Mouse (Mus musculus): ENCODE measurements around the gene Mvp. TPM values are rescaled to one million over a fixed set of nuclear protein-coding genes. Genes with fewer than 3 reads are reported as not detected.

The Mvp gene
- polyA plus RNA-seq, 1 experiment, result 15.1 TPM

- peak overlapping the region; percentile 96 for H3K27ac ChIP-seq (ENCODE audit: control insufficient read depth, insufficient read depth, low read depth, low read length, poor library complexity)
- H3K4me1 ChIP-seq (ENCODE audit: control insufficient read depth, insufficient read depth, low read length), result peaks cover 5% of the 10 kb centered on the region; the same call in 1 of the 2 replicates
- TF ChIP-seq POLR2A (IDR thresholded peaks at IDR 0.05; ENCODE audit: borderline replicate concordance, control insufficient read depth, low read depth, low read length), result peak; percentile 82; the same call in 1 of the 2 replicates
- TF ChIP-seq CTCF (IDR thresholded peaks at IDR 0.05; ENCODE audit: control insufficient read depth, insufficient read depth, low read length), result no peak
- H3K4me3 ChIP-seq (replicated peaks; ENCODE audit: control insufficient read depth, low read depth, low read length), result peak overlapping the region; percentile 87
- under 1% methylated on average over 22 of the region's 22 CpGs for WGBS
Observed at GRCm38 (mm10) chr7:127016486-127016938, 2.1 kb upstream of the Mvp start.

GRCm38 (mm10) chr7:127016481-127016485 lies 1.9 kb upstream of the Mvp start, which contains the start of gene Pagr1b:
TSS of gene Pagr1b (minus strand) at chr7:127016484.
- H3K4me1 ChIP-seq (ENCODE audit: control insufficient read depth, insufficient read depth, low read length), result peaks cover 5% of the 10 kb centered on the region; the same call in 1 of the 2 replicates
- TF ChIP-seq POLR2A (IDR thresholded peaks at IDR 0.05; ENCODE audit: borderline replicate concordance, control insufficient read depth, low read depth, low read length) (no peak), CTCF (IDR thresholded peaks at IDR 0.05; ENCODE audit: control insufficient read depth, insufficient read depth, low read length) (no peak)
- H3K27ac ChIP-seq (ENCODE audit: control insufficient read depth, insufficient read depth, low read depth, low read length, poor library complexity), result peak within 1 kb of the TSS; percentile 96
- peak within 1 kb of the TSS; percentile 87 for H3K4me3 ChIP-seq (replicated peaks; ENCODE audit: control insufficient read depth, low read depth, low read length)

DNA sequence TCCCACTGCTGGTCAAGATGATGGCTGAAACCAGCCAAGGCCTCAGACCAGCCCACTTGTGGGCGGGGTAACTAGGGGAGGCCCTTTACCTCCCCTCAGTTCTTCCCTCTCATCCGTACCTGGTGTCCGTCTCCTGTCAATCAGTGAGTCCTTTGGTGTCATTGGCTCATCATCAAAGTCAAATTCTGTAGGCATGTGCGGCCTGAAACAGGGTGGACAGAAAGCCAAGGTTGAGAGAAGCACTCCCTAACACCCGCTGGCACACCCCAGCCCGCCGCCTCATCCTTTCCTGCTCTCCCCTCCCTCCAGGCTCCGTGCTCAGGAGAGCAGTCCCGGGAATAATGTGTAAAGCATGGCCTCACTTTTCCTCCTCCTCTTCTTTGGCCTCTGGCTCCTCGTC lies 1.7 kb upstream of the Mvp start:
- WGBS, result 5% methylated on average over 10 of the region's 10 CpGs
- Histone ChIP-seq H3K4me3 (replicated peaks; ENCODE audit: control insufficient read depth, low read depth, low read length) (peak overlapping the region; percentile 87), H3K27ac (ENCODE audit: control insufficient read depth, insufficient read depth, low read depth, low read length, poor library complexity) (peak overlapping the region; percentile 96), H3K4me1 (ENCODE audit: control insufficient read depth, insufficient read depth, low read length) (peaks cover 5% of the 10 kb centered on the region; the same call in 1 of the 2 replicates)
- TF ChIP-seq POLR2A (IDR thresholded peaks at IDR 0.05; ENCODE audit: borderline replicate concordance, control insufficient read depth, low read depth, low read length) (no peak), CTCF (IDR thresholded peaks at IDR 0.05; ENCODE audit: control insufficient read depth, insufficient read depth, low read length) (no peak)

- TF ChIP-seq POLR2A (IDR thresholded peaks at IDR 0.05; ENCODE audit: borderline replicate concordance, control insufficient read depth, low read depth, low read length) (no peak), CTCF (IDR thresholded peaks at IDR 0.05; ENCODE audit: control insufficient read depth, insufficient read depth, low read length) (no peak)
- H3K4me3 ChIP-seq (replicated peaks; ENCODE audit: control insufficient read depth, low read depth, low read length), result no peak overlapping the region
- 93% methylated on average over 12 of the region's 12 CpGs for WGBS
- no peak overlapping the region for H3K27ac ChIP-seq (ENCODE audit: control insufficient read depth, insufficient read depth, low read depth, low read length, poor library complexity)
- H3K4me1 ChIP-seq (ENCODE audit: control insufficient read depth, insufficient read depth, low read length), result peaks cover 3% of the 10 kb centered on the region; the same call in 1 of the 2 replicates
Observed at GRCm38 (mm10) chr7:127014993-127015392, 572 bp upstream of the Mvp start.

DNA sequence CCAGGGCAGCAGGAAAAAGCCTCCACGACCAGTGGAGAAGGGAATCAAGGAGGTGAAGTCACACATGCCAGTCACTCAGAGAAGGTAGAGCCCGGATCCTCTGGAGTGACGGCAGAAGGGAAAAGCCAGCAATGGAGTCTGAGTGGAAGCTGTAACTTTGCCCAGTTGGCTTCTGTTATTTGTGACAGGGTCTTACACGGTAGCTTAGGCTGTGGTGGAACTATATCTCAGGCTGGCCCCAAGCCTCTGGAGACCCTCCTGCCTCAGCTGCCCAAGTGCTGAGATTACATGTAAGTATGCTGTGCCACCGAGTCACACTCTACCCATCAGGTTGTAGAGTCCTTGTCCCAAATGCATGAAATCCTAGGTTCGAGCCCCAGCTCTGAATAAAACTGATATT lies 1.0 kb downstream of the Mvp start:
- Histone ChIP-seq H3K27ac (ENCODE audit: control insufficient read depth, insufficient read depth, low read depth, low read length, poor library complexity) (no peak overlapping the region), H3K4me3 (replicated peaks; ENCODE audit: control insufficient read depth, low read depth, low read length) (no peak overlapping the region), H3K4me1 (ENCODE audit: control insufficient read depth, insufficient read depth, low read length) (peaks cover 6% of the 10 kb centered on the region)
- 82% methylated on average over 6 of the region's 6 CpGs for WGBS
- no peak for TF ChIP-seq POLR2A (IDR thresholded peaks at IDR 0.05; ENCODE audit: borderline replicate concordance, control insufficient read depth, low read depth, low read length)
- TF ChIP-seq CTCF (IDR thresholded peaks at IDR 0.05; ENCODE audit: control insufficient read depth, insufficient read depth, low read length), result no peak

DNA sequence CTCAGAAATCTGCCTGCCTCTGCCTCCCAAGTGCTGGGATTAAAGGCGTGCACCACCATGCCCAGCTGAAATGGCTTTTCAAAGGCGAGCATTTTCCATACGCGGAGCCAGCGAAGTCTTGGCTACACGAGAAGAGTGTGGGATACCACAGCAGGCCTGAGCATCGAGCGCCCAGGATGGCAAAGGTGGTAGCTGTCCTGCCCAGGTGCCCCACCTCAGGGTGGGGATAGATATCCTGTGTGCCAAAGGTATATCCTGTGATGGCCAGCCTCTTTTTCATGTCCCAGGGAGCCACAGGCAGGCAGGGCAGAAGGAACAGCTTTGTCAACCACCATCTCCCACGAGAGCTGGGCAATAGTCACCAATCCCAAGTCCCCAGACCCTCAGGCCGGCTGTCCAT lies 1.6 kb downstream of the Mvp start:
- TF ChIP-seq CTCF (IDR thresholded peaks at IDR 0.05; ENCODE audit: control insufficient read depth, insufficient read depth, low read length), result no peak
- TF ChIP-seq POLR2A (IDR thresholded peaks at IDR 0.05; ENCODE audit: borderline replicate concordance, control insufficient read depth, low read depth, low read length), result no peak
- 89% methylated on average over 10 of the region's 10 CpGs for WGBS
- Histone ChIP-seq H3K27ac (ENCODE audit: control insufficient read depth, insufficient read depth, low read depth, low read length, poor library complexity) (no peak overlapping the region), H3K4me3 (replicated peaks; ENCODE audit: control insufficient read depth, low read depth, low read length) (no peak overlapping the region), H3K4me1 (ENCODE audit: control insufficient read depth, insufficient read depth, low read length) (peaks cover 10% of the 10 kb centered on the region)

DNA sequence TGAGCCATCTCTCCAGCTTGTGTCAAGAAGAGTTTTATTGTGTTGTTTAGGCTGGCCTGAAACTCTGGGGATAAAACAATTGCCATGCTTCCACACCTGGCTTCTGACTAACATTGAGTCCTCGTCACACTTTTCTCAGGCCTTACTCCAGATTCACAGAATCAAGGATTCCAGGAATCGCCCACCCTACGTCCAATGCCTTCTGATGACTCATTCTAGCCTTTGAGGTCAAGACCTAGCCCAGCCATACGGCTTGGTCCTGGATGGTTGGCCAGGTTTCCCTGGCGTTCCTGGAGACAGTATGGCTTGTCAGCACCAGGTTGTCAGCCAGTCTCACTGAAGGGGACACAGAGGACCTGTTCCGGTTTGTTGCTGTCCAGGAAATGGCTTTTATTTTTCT lies 2.0 kb downstream of the Mvp start:
- Histone ChIP-seq H3K4me3 (replicated peaks; ENCODE audit: control insufficient read depth, low read depth, low read length) (no peak overlapping the region), H3K4me1 (ENCODE audit: control insufficient read depth, insufficient read depth, low read length) (peaks cover 10% of the 10 kb centered on the region), H3K27ac (ENCODE audit: control insufficient read depth, insufficient read depth, low read depth, low read length, poor library complexity) (no peak overlapping the region)
- TF ChIP-seq POLR2A (IDR thresholded peaks at IDR 0.05; ENCODE audit: borderline replicate concordance, control insufficient read depth, low read depth, low read length), result no peak
- no peak for TF ChIP-seq CTCF (IDR thresholded peaks at IDR 0.05; ENCODE audit: control insufficient read depth, insufficient read depth, low read length)
- WGBS, result 84% methylated on average over 6 of the region's 6 CpGs

- Histone ChIP-seq H3K27ac (ENCODE audit: control insufficient read depth, insufficient read depth, low read depth, low read length, poor library complexity) (no peak overlapping the region), H3K4me1 (ENCODE audit: control insufficient read depth, insufficient read depth, low read length) (peaks cover 10% of the 10 kb centered on the region), H3K4me3 (replicated peaks; ENCODE audit: control insufficient read depth, low read depth, low read length) (no peak overlapping the region)
- TF ChIP-seq CTCF (IDR thresholded peaks at IDR 0.05; ENCODE audit: control insufficient read depth, insufficient read depth, low read length) (no peak), POLR2A (IDR thresholded peaks at IDR 0.05; ENCODE audit: borderline replicate concordance, control insufficient read depth, low read depth, low read length) (no peak)
- 83% methylated on average over 2 of the region's 2 CpGs for WGBS
Observed at GRCm38 (mm10) chr7:127011717-127012116, 2.7 kb downstream of the Mvp start.

DNA sequence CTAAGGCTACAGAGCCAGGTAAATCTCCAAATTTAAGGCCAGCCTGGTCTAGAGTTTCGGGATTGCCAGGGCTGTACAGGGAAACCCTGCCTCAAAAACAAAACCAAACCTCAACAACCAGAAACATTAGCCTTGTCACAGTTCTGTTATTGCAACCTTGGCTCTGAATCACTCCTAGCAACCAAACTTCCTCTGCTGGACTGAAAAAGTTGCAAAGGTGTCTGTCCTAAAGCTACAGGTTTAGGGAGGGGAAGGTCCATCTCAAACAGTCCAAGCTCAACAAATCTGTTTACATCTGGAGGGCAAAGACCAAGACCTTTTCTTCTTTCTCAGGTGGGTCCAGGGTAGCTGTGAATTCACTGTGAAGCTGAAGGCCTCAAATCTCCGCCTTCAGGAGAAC lies 3.4 kb downstream of the Mvp start:
- 72% methylated on average over 2 of the region's 2 CpGs for WGBS
- H3K4me3 ChIP-seq (replicated peaks; ENCODE audit: control insufficient read depth, low read depth, low read length), result no peak overlapping the region
- no peak overlapping the region; the same call in 1 of the 2 replicates for H3K27ac ChIP-seq (ENCODE audit: control insufficient read depth, insufficient read depth, low read depth, low read length, poor library complexity)
- H3K4me1 ChIP-seq (ENCODE audit: control insufficient read depth, insufficient read depth, low read length), result peaks cover 10% of the 10 kb centered on the region
- TF ChIP-seq POLR2A (IDR thresholded peaks at IDR 0.05; ENCODE audit: borderline replicate concordance, control insufficient read depth, low read depth, low read length) (no peak), CTCF (IDR thresholded peaks at IDR 0.05; ENCODE audit: control insufficient read depth, insufficient read depth, low read length) (no peak)

Data from bone marrow, adult 2 months (tissue).